ENCODE assay signal across 1 mouse cellular context in genomic region chr14:32179393-32180195, GRCm38 (mm10).
TF ChIP-seq lines count a peak whose summit lies in the region.

No protein-coding gene starts in this region.

TF ChIP-seq in CH12.LX, 34 proteins besides CTCF, POLR2A, EP300 and RAD21:
- TF ChIP-seq E2F4 (IDR thresholded peaks at IDR 0.05; ENCODE audit: insufficient replicate concordance, low read depth, low read length) (no peak), CHD2 (IDR thresholded peaks at IDR 0.05; ENCODE audit: low read length) (no peak), RCOR1 (conservative IDR thresholded peaks at IDR 0.05; ENCODE audit: low read depth, low read length) (no peak), USF1 (IDR thresholded peaks at IDR 0.05; ENCODE audit: low read depth, low read length) (no peak), USF2 (conservative IDR thresholded peaks at IDR 0.05; ENCODE audit: low read depth, low read length) (no peak), MEF2A (IDR thresholded peaks at IDR 0.05; ENCODE audit: borderline replicate concordance, low read depth, low read length) (no peak), UBTF (IDR thresholded peaks at IDR 0.05; ENCODE audit: low read depth, low read length) (no peak), ETS1 (conservative IDR thresholded peaks at IDR 0.05; ENCODE audit: low read depth, low read length) (no peak), SIN3A (IDR thresholded peaks at IDR 0.05; ENCODE audit: low read length) (no peak), CHD1 (IDR thresholded peaks at IDR 0.05; ENCODE audit: low read depth, low read length) (no peak), NRF1 (IDR thresholded peaks at IDR 0.05; ENCODE audit: low read depth, low read length) (no peak), MAZ (IDR thresholded peaks at IDR 0.05; ENCODE audit: low read depth, low read length) (no peak)
TF ChIP-seq in CH12.LX: peak in this region for 0.
